Mouse (Mus musculus) G1E (cell line): ENCODE results near the gene Herc4. TPM values are rescaled to one million over a fixed set of nuclear protein-coding genes. Genes with fewer than 3 reads are reported as not detected.
A peak's percentile ranks its signal among the peaks of the same experiment; 100 is the strongest.

Experiments
- ATAC-seq: 2 replicates; pipeline ENCODE4 v1.8.0; 2016; ENCODE audit warnings: mild to moderate bottlenecking; ENCODE audit not compliant: insufficient number of reproducible peaks, poor library complexity, low FRiP score, severe bottlenecking; ENCODE audit errors: extremely low read depth
- DNase-seq: peaks from one replicate; pipeline ENCODE4 v3.0.0; 2012; ENCODE audit warnings: low spot score
- H3K27me3 ChIP-seq: 2 replicates; pipeline ENCODE4 v1.6.1; 2012; ENCODE audit warnings: mild to moderate bottlenecking, low read length, inconsistent platforms; ENCODE audit not compliant: insufficient read depth
- H3K36me3 ChIP-seq: replicated peaks from 2 replicates; pipeline ENCODE3; 2012; ENCODE audit warnings: mild to moderate bottlenecking, inconsistent platforms
- H3K4me1 ChIP-seq: 2 replicates; pipeline ENCODE4 v1.6.1; 2012; ENCODE audit warnings: low read depth, low read length, inconsistent platforms, mixed read lengths; ENCODE audit not compliant: insufficient read depth
- H3K4me3 ChIP-seq: 2 replicates; pipeline ENCODE4 v1.5.1; 2012; ENCODE audit warnings: low read depth, mild to moderate bottlenecking, inconsistent platforms, low read length, moderate library complexity, mixed read lengths
- H3K9me3 ChIP-seq: replicated peaks from 2 replicates; pipeline ENCODE4 v1.6.1; 2012; ENCODE audit warnings: inconsistent platforms
- CTCF ChIP-seq: IDR thresholded peaks from 2 replicates; pipeline ENCODE4 v1.5.1; 2012; ENCODE audit warnings: low read depth, low read length, inconsistent platforms, mixed read lengths
- GATA1 ChIP-seq: IDR thresholded peaks from 2 replicates; pipeline ENCODE4 v1.6.1; 2012; ENCODE audit warnings: borderline replicate concordance, low read length, inconsistent platforms, mixed read lengths
- GATA2 ChIP-seq: IDR thresholded peaks from 2 replicates; pipeline ENCODE4 v1.6.1; 2012; ENCODE audit warnings: low read depth, low read length, inconsistent platforms, borderline replicate concordance
- POLR2AphosphoS5 ChIP-seq: IDR thresholded peaks from 2 replicates; pipeline ENCODE4 v1.6.1; 2012; ENCODE audit warnings: low read depth, low read length, inconsistent platforms; ENCODE audit not compliant: insufficient replicate concordance
- TAL1 ChIP-seq: conservative IDR thresholded peaks from 2 replicates; pipeline ENCODE4 v1.6.1; 2012; ENCODE audit warnings: low read depth, low read length, inconsistent platforms, mixed read lengths
- polyA plus RNA-seq: library from polyadenylated mRNA; stranded (reverse); fragments of >175 nt; gene quantifications from 2 replicates; pipeline ENCODE4 v1.2.3, GENCODE M21; 2012
- total RNA-seq, 2 experiments: library from RNA; stranded (forward) in 1 of 2; stranded (reverse) in 1 of 2; fragments of 200-1000 nt in 1 of 2; fragments of >200 nt in 1 of 2; fragmentation: Nextera tagmentation in 1 of 2; gene quantifications; 2 replicates each; pipeline ENCODE4 v1.2.3; 2014 to 2017

Gene Herc4
- total and polyA plus RNA-seq, 3 experiments = 5.8 to 62.3 (median 32.9) TPM

GRCm38 (mm10) chr10:63242798-63243435 lies 693 bp upstream of the Herc4 start:
- no peak for ATAC-seq
- H3K9me3 ChIP-seq = no peaks in the 10 kb centered on the region
- no peak for DNase-seq

GRCm38 (mm10) chr10:63244055-63244671 lies 553 bp downstream of the Herc4 start:
- Histone ChIP-seq H3K36me3 (peaks cover 6% of the 10 kb centered on the region), H3K4me1 (no peaks in the 10 kb centered on the region; the same call in 1 of the 2 replicates), H3K9me3 (no peaks in the 10 kb centered on the region), H3K27me3 (no peaks in the 10 kb centered on the region), H3K4me3 (peak overlapping the region; percentile 82)
- DNase-seq (peak; percentile 19), ATAC-seq (no peak)
- TF ChIP-seq GATA2 = no peak
- no peak for TF ChIP-seq POLR2AphosphoS5
- no peak for TF ChIP-seq CTCF
- no peak for TF ChIP-seq TAL1
- no peak for TF ChIP-seq GATA1

More at GRCm38 (mm10) chr10:63242798-63243435, 693 bp upstream of the Herc4 start:
- no peak for TF ChIP-seq POLR2AphosphoS5
- TF ChIP-seq TAL1 = no peak
- TF ChIP-seq GATA1 = no peak
- no peak for TF ChIP-seq GATA2
- TF ChIP-seq CTCF = no peak
- H3K27me3 ChIP-seq = no peaks in the 10 kb centered on the region
- peaks cover 6% of the 10 kb centered on the region for H3K36me3 ChIP-seq
- H3K4me3 ChIP-seq = peak overlapping the region; percentile 82
- H3K4me1 ChIP-seq = no peaks in the 10 kb centered on the region; the same call in 1 of the 2 replicates

GRCm38 (mm10) chr10:63244746-63245145 lies 1.1 kb downstream of the Herc4 start:
- TF ChIP-seq TAL1 (no peak), POLR2AphosphoS5 (no peak), GATA1 (no peak), GATA2 (no peak), CTCF (no peak)
- DNase-seq (peak; percentile 5), ATAC-seq (no peak)
- Histone ChIP-seq H3K27me3 (no peaks in the 10 kb centered on the region), H3K36me3 (peaks cover 6% of the 10 kb centered on the region), H3K4me3 (peak overlapping the region; percentile 82), H3K4me1 (no peaks in the 10 kb centered on the region; the same call in 1 of the 2 replicates), H3K9me3 (no peaks in the 10 kb centered on the region)

- no peak for DNase-seq
- Histone ChIP-seq H3K27me3 (no peaks in the 10 kb centered on the region), H3K9me3 (no peaks in the 10 kb centered on the region), H3K4me1 (no peaks in the 10 kb centered on the region; the same call in 1 of the 2 replicates), H3K36me3 (peaks cover 13% of the 10 kb centered on the region), H3K4me3 (no peak overlapping the region)
- no peak for TF ChIP-seq GATA1
- no peak for TF ChIP-seq TAL1
- TF ChIP-seq CTCF = no peak
- TF ChIP-seq GATA2 = no peak
- TF ChIP-seq POLR2AphosphoS5 = no peak
- ATAC-seq = no peak
Measured at GRCm38 (mm10) chr10:63245846-63246245, 2.2 kb downstream of the Herc4 start.

- Histone ChIP-seq H3K36me3 (peaks cover 18% of the 10 kb centered on the region), H3K4me3 (no peak overlapping the region), H3K27me3 (no peaks in the 10 kb centered on the region), H3K9me3 (no peaks in the 10 kb centered on the region), H3K4me1 (no peaks in the 10 kb centered on the region; the same call in 1 of the 2 replicates)
- ATAC-seq (no peak), DNase-seq (no peak)
- TF ChIP-seq POLR2AphosphoS5 = no peak
- TF ChIP-seq GATA2 = no peak
- TF ChIP-seq GATA1 = no peak
- TF ChIP-seq TAL1 = no peak
- no peak for TF ChIP-seq CTCF
Measured at GRCm38 (mm10) chr10:63247457-63247856, 3.8 kb downstream of the Herc4 start.

GRCm38 (mm10) chr10:63248421-63248820 lies 4.8 kb downstream of the Herc4 start:
- peaks cover 24% of the 10 kb centered on the region for H3K36me3 ChIP-seq
- no peaks in the 10 kb centered on the region for H3K27me3 ChIP-seq
- DNase-seq = no peak

More at GRCm38 (mm10) chr10:63248421-63248820, 4.8 kb downstream of the Herc4 start:
- Histone ChIP-seq H3K4me1 (no peaks in the 10 kb centered on the region; the same call in 1 of the 2 replicates), H3K4me3 (no peak overlapping the region), H3K9me3 (no peaks in the 10 kb centered on the region)
- no peak for ATAC-seq
- TF ChIP-seq GATA2 = no peak
- TF ChIP-seq POLR2AphosphoS5 = no peak
- TF ChIP-seq GATA1 = no peak
- TF ChIP-seq CTCF = no peak
- TF ChIP-seq TAL1 = no peak
